Mouse (Mus musculus) lung, postnatal 25 days (tissue): ENCODE measurements around the gene Nfix.
A peak's percentile ranks its signal among the peaks of the same experiment; 100 is the strongest.

Source experiments
- DNase-seq: peaks from one replicate; pipeline ENCODE4 v3.0.0; 2022; ENCODE audit warnings: low spot score

Gene Nfix

DNA sequence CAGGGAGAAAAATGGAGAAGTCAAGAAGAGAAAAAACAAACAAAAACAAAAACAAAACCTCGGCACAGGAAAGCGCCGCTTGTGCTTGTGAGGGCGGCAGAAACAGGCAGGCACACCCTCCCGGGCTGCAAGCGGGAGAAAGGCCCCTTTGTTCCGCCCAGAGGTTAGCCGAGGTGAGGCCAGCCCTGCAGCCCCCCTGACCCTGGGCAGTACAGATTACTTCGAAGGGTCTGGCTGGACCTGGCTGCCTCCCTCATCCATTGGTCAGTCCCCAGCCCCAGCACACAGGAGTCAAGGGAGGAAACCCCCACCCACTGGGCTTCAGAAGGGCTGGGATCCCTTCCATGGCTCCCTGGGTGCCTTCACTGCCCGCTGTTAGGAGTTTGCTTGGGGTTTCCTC, 61.9 kb downstream of the Nfix start:
- no peak for DNase-seq

DNA sequence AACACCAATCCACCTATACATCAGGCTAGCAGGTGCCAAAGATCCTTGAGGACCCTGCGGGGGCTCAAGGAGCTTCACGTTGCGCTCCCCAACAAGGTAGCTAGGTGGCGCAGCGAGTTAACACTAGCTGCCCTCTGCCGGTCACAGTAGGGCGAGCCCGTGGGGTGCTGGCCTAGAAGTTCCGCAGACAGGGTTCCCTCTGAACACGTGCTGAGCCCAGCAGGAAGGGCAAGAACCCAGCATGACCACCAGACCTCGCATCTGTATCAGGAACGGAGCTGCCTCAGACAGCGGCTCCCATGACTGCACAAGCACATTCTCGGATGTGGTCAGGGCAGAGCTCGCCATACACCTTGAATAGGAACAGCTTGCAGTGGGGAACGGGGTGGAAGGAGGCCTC, 62.5 kb downstream of the Nfix start:
- DNase-seq: peak; percentile 83

DNA sequence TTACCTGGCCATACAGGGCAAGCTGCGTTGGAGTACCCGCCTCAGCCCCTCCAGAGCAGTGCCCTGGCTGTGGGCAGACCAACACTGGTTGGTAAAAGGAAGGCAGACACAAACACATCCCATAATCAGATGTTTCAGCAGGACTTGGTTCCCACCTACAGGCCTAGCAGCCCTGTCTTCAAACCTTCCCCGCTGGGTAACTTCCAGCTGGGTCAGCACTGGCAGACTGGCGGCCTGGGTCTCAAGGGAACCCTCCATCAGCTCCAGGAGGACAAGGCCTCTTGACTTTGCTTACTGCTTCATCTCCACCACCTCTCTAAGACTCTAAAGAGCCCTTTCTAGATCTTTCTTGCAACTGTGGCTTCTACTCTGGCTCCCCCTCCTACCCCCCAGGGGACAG, 63.6 kb downstream of the Nfix start:
- no peak for DNase-seq

DNA sequence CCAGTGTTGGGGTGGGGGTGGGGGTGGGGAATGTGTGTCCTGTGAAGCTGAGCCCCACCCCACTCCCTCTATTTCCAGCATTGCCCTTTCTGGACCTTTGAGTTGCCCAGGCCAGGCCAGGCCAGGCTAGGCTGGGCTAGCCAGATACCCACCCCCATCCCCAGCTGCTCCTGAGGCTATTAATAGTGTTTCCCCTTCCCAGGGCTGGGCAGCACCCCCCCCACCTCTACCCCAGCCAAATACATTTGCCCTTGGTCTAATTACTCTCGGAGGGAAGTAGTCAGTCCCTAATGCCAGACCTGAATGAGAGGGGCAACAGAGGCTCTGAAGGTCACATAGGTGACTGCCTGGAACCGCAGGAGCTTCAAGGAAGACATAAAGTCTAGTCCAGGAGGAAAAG, 64.5 kb downstream of the Nfix start:
- DNase-seq: no peak

DNA sequence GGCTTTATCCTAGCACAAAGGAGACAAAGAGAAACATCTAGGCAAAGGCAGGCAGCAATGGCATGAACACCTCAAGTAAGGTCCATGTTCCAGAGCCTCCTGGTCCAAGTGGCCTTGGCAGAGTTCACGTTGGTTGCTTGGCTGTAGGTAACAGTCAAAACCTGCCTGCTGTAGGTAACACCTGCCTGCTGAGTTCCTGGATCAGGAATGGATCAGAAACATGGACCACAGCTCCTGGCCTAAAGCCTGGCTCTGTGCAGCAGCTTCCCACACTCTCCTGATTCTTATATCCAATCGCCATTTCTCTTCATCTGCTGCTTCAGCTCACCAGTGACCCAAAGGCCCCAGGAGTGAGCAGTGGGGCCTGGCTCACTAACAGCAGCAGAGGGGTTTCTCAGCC, 65.5 kb downstream of the Nfix start:
- no peak for DNase-seq

DNA sequence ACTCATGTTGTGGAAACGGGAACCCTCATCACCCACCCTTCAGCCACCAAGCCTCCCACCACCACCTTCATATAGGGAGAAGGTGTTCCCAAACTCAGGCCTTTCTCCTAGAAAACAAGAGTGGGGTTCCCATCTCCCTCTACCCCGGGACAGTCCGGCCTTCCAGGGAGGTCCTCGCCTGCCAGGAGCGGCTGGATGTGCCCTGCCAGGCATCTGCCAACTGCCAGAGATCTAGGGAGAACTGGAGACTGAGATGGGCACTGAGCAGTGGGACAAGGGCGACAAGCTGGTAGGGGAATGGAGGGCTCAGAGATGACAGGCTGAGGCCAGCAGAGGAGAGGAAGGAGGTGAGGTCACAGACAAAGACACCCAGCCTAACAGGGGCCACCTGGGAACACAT, 66.2 kb downstream of the Nfix start:
- DNase-seq: no peak

DNA sequence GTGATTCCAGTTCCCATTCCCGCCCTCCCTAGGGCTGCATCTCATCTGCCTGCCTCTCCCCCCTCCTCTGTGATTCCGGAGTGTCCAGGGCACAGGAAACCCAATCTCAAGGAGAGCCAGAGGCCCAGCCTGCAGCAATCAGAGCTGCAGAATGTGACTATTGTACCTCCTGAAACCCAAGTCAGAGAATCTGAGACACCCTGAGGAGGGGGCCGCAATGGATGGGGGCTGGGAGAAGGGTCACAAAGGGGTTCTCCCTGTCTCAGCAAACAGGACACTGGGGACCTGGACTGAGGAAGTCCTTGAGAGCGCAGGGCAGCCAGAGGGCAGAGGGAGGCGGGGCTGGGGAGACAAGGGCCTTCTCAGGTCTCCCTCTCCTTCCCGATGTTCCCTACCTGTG, 67.1 kb downstream of the Nfix start:
- no peak for DNase-seq

DNA sequence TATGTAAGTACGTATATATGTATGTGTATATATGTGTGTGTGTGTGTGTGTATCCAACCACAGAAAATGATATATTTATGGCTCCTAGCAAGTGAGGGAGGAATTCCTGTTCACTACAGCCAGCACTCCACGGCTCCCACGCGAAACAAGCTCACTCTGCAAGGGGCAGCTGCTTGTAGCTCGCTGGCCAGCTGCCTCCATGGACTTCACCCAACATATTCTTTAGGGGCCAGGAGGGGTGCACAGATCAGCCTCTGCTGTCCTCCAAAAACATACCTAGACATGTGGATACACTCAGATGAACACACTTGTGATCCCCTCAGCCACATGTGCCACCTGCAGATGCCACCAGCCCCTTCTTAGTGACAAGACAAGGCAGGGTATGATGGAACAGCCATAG, 67.6 kb downstream of the Nfix start:
- DNase-seq: no peak

DNA sequence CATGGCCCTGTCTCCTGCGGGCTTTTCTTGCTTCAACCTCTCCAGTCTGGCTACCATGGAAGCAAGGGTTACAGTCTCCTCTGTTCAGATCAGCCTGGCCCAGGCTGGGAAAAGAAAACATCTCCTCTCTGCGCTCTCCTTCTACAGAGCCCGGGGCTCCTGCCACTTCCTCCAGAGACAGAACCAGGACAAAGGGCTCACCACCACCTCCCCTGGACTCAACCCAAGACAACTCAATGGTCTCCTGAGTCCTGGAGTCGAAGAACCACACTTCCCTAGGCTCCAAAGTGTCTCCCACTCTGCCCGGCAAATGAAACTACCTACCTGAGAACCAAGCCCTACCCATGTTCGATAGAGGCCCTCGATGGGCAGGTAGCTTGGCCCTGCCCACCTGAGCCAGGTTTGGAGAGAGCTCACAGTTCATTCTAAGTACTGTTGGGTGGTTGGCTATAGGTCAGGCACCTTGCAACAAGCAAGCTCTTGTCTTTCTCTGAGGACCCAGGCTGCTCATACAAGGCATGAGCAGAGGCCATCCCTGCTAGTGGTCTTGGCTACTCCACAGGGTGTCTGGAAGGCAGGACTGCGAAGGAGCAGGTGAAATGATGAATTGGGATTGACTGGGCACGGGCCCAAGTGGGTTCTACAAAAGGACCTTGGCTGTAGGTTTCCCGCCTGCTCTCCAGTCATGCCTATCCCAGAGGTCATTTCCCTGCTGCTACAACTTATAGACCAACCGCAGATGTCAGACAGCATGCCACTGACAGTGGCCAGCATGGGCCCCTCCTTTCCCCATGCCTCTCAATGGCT, 68.6 kb downstream of the Nfix start:
- DNase-seq: no peak

DNA sequence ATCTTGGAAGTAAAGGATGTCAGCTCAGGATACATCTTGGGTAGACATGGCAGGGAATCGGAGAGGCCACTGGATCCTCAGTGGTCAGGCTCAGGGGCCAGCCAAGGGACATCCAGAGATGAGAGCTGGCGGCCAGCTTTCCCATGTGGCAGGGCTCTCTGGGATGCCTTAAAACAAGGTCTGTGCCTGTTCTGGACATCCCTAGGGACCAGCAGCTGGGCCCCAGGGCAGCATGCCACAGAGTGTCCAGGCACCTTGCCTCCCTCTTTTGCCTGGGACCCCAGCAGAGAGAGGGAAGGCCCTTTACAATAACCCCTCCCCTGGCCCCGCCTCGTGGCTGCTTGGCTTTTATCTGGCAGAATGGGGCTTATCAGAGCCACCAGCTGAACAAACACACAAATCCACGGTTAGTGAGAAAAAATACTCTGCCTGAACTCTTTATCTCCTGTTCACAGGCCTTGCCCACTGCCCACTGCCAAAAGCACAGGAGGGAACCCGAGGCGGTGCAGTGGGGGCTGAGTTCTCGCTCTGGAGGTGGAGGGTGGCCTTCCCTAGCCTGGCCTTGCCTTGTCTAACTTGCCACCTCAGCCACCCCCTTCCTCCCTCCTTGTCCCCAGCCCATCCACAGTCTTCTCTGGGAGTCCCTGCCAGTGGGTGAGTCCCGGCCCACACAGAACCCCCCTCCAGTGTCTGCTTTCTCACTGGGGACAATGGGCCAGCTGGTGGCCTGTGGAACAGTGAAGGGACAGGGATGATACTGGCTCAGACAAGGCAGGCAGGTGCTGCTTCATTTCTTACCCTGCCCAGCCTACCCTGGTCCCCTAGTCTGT, 69.4 kb downstream of the Nfix start:
- no peak for DNase-seq

DNA sequence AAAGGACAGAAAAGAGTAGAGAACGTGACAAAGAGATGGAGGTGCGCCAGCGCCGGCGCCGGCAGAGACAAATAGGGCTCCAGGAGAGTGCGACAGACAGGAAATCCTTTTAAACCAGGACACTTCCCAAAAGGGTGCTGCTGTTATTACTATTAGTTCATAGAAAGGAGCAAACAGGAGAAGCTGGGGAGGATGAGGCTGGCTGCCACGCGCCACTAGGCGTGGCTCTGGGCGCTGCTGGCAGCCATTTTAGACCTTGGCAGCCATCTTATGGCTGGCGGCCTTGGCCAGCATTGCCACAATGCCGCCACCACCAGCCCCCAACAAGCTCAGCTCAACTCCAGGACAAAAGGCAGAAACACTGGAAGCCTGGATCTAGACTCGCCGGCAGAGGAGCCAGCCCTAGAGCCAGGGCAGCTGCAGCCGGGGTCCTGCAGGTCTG, 70.2 kb downstream of the Nfix start:
- DNase-seq: no peak

DNA sequence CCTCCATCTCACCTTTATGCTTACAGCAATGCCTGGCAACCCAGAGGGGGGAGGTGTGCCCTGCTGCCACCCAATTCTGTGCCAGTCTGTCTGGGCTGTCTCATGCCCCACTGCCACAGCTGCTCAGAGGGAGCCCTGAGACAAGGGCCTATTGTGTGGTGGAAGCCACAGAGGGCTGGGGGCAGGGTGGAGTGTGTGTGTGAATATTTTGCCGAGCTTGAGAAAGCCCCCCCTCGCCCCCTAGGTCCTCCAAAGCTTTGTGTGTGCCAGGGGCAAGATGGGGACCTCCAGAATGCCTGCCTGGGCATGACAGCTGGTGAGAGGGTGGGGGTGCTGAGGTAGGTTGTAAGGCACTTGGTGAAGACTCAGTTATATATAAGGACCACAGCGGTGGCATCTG, 71.7 kb downstream of the Nfix start:
- DNase-seq: no peak

DNA sequence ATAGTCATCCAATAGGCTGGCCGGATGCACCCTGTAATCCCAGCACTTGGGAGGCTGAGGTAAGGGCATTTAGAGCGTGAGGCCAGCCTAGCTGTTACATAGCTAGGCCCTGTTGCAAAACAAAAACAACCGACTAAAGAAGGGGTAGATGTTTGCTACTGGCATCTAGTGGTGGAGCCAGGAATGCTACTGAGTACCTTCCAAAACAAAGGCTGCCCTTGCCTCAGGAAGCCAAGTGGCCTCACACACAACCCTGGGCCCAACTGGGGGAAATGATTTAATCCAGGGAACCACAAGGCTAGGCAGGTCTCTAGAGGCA, 74.2 kb downstream of the Nfix start:
- DNase-seq: peak; percentile 72

DNA sequence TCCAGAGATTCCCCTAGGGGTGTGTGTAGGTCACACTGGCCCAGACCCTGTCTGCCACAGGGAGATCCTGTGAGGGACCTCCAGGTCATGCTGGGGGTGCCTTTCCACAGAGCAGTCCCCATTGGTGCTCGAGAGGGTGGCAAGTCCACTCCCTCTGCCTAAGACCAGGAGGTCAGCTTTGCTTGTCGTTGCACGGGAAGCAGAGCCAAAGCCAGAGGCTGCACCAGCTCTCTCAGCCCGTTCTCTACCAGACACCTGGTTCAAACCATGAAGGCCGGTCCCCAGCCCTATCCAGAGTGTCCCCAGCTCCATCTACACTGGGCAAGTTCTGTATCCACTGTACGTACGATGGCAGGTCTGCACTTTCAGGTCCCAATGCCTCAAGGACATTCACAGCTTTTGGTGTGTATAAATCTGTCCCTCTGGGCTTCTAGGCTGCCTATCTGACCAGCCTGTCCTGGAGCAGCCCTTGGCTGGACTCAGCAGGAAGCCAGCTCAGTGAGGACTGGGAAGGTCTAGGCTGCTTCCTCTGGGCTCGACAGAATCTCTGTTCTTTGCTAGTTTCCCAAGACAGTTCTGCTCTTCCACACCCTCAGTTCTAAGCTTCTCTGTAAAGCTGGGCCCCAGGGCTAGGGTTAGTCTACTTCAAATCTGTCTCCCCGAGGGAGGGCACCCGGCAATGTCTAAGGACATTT, 74.8 kb downstream of the Nfix start:
- no peak for DNase-seq

DNA sequence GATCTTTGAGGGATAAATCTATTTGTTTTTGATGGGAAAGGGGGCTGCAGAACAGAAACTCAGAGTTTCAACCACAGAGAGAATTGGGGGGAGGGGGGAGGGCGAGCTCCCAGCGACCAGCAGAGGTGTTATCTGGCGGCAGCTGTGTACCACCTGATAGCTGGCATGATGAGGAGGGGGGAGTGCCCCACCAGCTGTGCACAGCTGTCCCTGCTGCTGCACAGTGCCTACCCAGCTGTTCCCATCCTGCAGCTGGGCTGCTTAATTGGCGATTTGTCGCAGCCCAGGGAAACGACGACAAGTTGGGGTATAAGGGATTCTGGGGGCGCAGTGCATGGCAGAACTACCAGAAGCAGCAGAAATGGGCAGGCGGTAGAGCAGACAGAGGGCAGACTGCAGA, 75.5 kb downstream of the Nfix start:
- DNase-seq: no peak

DNA sequence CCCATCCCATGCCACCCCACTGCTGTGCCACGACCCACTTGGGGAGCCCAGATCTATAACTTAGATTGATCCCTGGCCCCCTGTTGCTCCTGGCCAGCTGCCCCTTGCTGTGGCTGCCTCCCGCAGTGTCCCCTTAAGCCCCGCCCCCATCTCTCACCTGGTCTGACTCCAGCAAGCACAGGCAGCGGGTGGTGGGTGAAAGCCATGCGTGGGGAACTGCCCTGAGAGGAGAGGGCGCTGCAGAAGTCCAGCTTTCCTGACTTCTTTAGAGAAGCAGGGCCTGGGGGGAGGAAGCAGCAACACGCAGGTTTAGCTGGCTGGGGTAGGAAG, 76.6 kb downstream of the Nfix start:
- no peak for DNase-seq

DNA sequence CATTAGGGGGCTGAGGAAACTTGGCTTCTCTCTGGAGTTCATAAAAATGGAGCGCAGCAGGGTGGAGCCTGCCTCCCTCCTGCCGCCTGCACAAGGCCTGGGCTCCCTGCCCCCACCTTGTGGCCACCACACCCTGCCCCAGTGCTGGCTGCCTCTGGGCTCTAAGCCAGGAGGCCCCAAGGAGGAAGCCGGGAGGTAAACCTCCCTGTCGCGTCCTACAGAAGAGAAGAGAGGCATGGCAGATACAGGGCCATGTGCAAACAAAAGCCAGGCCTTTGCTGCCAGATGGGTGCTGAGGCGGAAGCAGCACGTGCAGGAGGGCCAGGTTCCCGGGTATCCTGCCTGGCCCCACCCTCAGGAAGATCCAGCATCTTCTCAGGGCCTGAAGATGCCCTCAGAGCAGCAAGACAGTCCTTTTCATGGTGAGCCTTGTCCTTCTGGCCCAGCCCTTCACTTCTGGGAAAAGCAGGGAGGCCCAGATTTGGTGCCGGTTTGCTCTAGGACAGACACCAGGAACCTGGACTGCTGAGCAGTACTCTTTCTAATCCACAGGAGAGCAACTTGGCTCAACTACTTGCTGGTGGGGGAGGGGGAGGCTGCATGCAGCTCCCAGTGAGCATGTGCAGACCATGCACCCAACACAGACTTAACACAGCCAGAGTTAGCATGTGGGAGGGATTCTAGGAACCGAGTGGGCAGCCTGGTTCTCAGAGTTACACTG, 77.1 kb downstream of the Nfix start, which contains the start of gene G430095P16Rik:
Gene G430095P16Rik (plus strand): TSS at position 158 of the 721 bp plus-strand sequence.
- peak; percentile 93 for DNase-seq

DNA sequence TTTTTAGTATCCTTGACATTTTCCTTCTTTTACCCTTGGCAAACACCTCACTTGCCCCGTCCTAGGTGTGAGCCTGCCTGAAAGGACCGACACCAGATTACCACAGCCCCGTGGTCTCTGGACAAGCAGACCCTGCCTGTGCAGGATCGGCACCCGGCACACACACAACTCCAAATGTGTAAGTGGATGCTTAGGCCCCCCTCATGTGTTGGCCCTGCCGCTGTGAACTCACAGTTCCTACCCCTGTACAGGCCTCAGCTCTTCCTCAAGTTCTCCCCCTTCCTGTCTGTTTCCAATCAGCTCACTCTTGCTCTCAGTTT, 77.7 kb downstream of the Nfix start:
- no peak for DNase-seq

DNA sequence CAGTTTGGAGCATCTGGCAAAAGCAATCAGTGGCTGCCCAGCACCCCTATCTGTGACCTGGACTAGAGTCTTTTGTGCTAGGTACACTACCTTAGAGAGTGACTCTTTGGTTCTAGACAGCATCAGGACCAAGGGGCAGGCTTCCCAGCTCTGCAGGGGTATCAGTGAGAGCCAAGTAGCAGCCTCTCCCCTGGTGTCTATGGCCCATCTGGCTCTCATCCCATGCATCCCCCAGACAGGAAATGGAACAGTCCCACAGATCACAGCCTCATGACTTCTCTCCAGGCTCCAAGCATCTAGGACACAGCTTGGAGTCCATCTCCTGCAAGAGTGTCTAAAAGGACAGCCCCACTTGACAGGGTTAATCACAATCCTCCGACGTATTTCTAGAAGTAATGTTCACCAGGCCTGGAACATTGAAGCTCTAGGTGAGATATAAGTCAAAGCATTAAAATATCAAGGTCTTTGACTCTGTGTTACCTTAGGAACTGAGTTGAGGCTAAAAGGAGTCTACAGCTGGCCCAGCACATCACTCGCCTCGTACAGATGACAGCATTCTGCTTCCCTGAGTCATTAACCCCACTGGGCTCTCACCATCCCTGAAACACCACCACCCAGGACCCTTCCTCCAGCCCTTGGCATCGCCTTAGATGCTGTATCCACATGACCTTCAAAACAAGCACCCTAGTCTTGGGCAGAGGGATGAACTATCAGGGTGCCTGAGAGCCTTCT, 81.0 kb downstream of the Nfix start:
- DNase-seq: no peak

DNA sequence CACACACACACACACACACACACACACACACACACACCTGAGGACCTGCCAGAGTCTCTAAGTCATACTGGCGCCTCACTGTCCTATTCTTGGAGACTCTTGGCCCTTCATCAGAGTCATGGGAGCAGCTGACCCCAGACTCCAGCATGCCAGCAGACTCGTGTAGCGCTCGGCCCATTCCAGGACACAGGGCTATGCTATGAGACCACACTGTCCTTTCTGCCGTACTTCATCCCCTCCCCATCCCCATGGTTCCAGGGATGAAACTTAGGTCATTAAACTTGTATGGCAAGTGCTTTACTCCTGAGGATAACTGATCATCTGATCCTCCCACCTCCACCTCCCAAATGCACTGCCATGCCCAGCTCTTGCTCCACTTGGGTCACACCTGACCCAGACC, 81.7 kb downstream of the Nfix start:
- no peak for DNase-seq

DNA sequence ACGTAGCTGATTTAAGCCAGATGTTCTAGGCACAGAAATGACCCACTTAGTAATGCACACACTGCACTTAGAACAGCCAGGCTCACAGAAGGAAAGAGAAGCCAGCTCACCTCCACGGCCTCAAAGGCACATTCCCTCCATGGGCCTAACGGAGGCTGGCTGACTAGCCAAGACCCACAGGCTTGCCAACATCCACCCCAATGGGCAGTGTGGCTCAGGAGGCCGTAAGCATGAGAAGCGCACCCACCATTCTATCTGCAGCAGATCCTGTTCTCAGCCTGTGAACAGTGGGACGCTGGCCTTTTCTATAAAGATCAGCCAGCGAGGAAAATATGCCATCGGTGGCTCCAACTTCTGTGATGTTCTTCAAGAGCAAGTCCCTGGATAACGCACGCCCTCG, 83.4 kb downstream of the Nfix start:
- DNase-seq: no peak

DNA sequence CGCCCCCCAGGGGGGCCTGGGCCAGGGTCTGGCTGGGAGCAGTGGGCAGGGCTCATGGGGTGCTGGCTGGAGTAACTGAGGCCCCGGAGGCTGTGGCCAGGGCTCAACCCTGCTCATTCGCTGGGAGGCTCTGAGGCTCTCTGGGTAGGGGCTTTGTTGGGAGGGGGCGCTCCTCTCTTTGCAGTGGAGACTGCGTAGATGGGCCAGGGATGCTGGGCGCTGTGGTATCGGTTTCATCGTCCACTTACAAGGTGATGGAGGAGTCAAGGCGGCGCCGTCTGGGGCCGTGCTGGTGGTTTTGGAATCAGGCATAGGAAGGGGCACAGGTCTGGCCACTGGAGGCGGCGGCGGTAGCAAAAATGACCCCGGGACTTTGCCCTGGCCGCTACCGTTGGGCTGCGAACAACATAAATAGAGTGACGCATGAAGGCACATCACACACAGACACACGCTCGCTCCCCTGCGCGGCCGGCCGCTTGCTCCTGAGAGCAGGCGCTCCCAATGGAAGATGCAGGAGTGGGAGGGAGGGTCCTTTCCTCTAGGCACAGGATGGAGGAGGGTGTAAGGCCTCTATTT, 84.2 kb downstream of the Nfix start:
- DNase-seq: no peak
